Mouse (Mus musculus) liver, embryonic 14.5 days (tissue): ENCODE results near the gene Clic1. TPM values are rescaled to one million over a fixed set of nuclear protein-coding genes. Genes with fewer than 3 reads are reported as not detected.
A peak's percentile ranks its signal among the peaks of the same experiment; 100 is the strongest.

Experiments
- ATAC-seq: fragments of 200-750 bp; cut with Nextera tagmentation; 2 replicates; pipeline ENCODE4 v1.8.0; 2017; ENCODE audit warnings: moderate number of reproducible peaks, mild to moderate bottlenecking, moderate library complexity; ENCODE audit not compliant: insufficient read depth
- DNase-seq, 3 experiments: peaks; one replicate each; pipeline ENCODE4 v3.0.0-alpha.2; 2012 to 2013; ENCODE audit warnings: low read depth in 3 of 3, low spot score in 3 of 3
- H3K27ac ChIP-seq: fragments of 300-500 bp; sonication (generic); 2 replicates; pipeline ENCODE4 v1.5.1; 2014; ENCODE audit warnings: moderate library complexity, mild to moderate bottlenecking, control low read depth, inconsistent platforms
- H3K27me3 ChIP-seq: fragments of 300-500 bp; sonication (generic); 2 replicates; pipeline ENCODE4 v1.6.1; 2014; ENCODE audit warnings: mild to moderate bottlenecking, low read length, moderate library complexity; ENCODE audit not compliant: control insufficient read depth, insufficient read depth
- H3K36me3 ChIP-seq: fragments of 300-500 bp; sonication (generic); replicated peaks from 2 replicates; pipeline ENCODE4 v1.6.1; 2014; ENCODE audit warnings: low read depth; ENCODE audit not compliant: control insufficient read depth, insufficient read depth
- H3K4me1 ChIP-seq, 2 experiments: fragments of 200-500 bp in 1 of 2; fragments of 300-500 bp in 1 of 2; sonication (generic) in 1 of 2; replicated peaks; 2 replicates each; pipeline ENCODE4 v1.6.1; 2012 to 2014; ENCODE audit warnings: antibody characterized with exemption in 1 of 2, inconsistent platforms in 1 of 2, low read length in 1 of 2; ENCODE audit not compliant: control insufficient read depth in 2 of 2, insufficient read depth in 2 of 2
- H3K4me2 ChIP-seq: fragments of 300-500 bp; sonication (generic); 2 replicates; pipeline ENCODE4 v1.6.1; 2014; ENCODE audit warnings: low read depth, mild to moderate bottlenecking, control low read depth, moderate library complexity
- H3K4me3 ChIP-seq, 2 experiments: fragments of 200-500 bp in 1 of 2; fragments of 300-500 bp in 1 of 2; sonication (generic) in 1 of 2; 2 replicates each; pipeline ENCODE4 v1.5.1; 2012 to 2014; ENCODE audit warnings: low read depth in 2 of 2, low read length in 2 of 2, mild to moderate bottlenecking in 2 of 2, control low read depth in 1 of 2, inconsistent platforms in 1 of 2, moderate library complexity in 1 of 2; ENCODE audit not compliant: insufficient read depth in 1 of 2
- H3K9ac ChIP-seq: fragments of 300-500 bp; sonication (generic); replicated peaks from 2 replicates; pipeline ENCODE4 v1.6.1; 2014; ENCODE audit warnings: mild to moderate bottlenecking, control low read depth, moderate library complexity
- H3K9me3 ChIP-seq: fragments of 300-500 bp; sonication (generic); 2 replicates; pipeline ENCODE4 v1.6.1; 2016; ENCODE audit warnings: low read length, mixed read lengths; ENCODE audit not compliant: control insufficient read depth
- CTCF ChIP-seq: IDR thresholded peaks from 2 replicates; pipeline ENCODE4 v1.5.1; 2016; ENCODE audit warnings: antibody characterized with exemption, low read depth, control low read depth
- EP300 ChIP-seq: IDR thresholded peaks from 2 replicates; pipeline ENCODE4 v1.6.1; 2016; ENCODE audit warnings: antibody characterized with exemption, low read depth
- WGBS: fragments of 180-500 bp; shearing (Covaris S2); extraction: QIAGEN DNeasy Blood & Tissue Kit; methylation state at CpG from one replicate; pipeline ENCODE4 v1.1.7; 2014; ENCODE audit not compliant: insufficient replicate concordance; 5-methylcytosine and 5-hydroxymethylcytosine counted together
- polyA plus RNA-seq, 2 experiments: library from polyadenylated mRNA; depleted of rRNA in 1 of 2; stranded (reverse) in 1 of 2; unstranded in 1 of 2; fragments of >200 nt; fragmentation: Nextera tagmentation in 1 of 2; extraction: Ambion mirVana in 1 of 2; gene quantifications; 2 replicates each; pipeline versions ENCODE4 v1.2.1 to v1.2.3; 2012 to 2014

Gene Clic1
- polyA plus RNA-seq, 2 experiments = 38.1 to 78.0 TPM

GRCm38 (mm10) chr17:35104754-35105153 is 55.0 kb downstream of the Clic1 start:
- Histone ChIP-seq H3K36me3 (peaks cover 13% of the 10 kb centered on the region), H3K9me3 (no peaks in the 10 kb centered on the region), H3K9ac (peak overlapping the region; percentile 53), H3K4me1 (peaks cover 25 to 34% of the 10 kb centered on the region in 2 experiments), H3K27me3 (no peaks in the 10 kb centered on the region), H3K4me2 (peak overlapping the region; percentile 48), H3K27ac (peak overlapping the region; percentile 67), H3K4me3 (no peak overlapping the region)
- WGBS = 18% methylated on average over 6 of the region's 6 CpGs
- peak; percentile 74 to 79 (median 78) for DNase-seq
- peak; percentile 89 for ATAC-seq
- TF ChIP-seq CTCF (no peak), EP300 (peak; percentile 91)

DNA sequence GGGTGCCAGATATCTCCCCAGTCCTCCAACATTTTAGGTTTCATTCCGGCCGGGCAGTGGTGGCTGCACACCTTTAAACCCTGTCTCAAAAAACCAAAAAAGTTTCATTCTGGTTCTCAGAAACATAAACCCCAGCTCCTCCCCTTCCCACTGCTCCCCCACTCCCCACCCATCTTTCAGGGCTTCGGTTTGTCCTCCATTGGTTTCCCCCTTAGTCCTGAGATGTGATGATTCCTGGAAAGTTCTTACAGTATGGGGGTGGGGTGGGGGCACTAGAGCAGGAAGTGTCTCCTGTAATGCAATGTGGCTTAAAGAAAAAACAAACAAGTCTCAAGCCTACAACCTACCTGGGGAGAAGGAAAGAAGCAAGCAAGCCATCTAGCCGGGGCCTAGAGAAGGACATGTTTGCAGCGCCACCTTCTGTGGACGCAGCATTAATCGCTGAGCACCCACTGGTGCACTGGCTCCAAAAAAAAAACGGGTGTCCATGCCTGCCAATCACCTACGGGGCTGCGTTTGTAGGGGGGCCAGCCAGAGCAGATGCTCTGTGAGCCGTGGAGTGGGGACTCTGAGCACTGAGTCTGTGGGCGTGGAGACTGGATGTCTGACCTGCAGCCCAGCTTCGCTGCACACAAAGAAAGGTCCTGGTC is 56.1 kb downstream of the Clic1 start:
- Histone ChIP-seq H3K4me2 (peak overlapping the region; percentile 32; the same call in 1 of the 2 replicates), H3K36me3 (peaks cover 8% of the 10 kb centered on the region), H3K27me3 (no peaks in the 10 kb centered on the region), H3K4me3 (no peak overlapping the region), H3K4me1 (peaks cover 25 to 34% of the 10 kb centered on the region in 2 experiments), H3K9ac (peak overlapping the region; percentile 6; the same call in 1 of the 2 replicates), H3K9me3 (no peaks in the 10 kb centered on the region), H3K27ac (peak overlapping the region; percentile 67)
- WGBS = 21% methylated on average over 13 of the region's 13 CpGs
- ATAC-seq (no peak), DNase-seq (peak in 1 of 3 experiments; percentile 40)
- TF ChIP-seq CTCF (peak; percentile 87), EP300 (no peak)

- TF ChIP-seq CTCF = no peak
- no peak for TF ChIP-seq EP300
- Histone ChIP-seq H3K27ac (no peak overlapping the region), H3K4me2 (no peak overlapping the region), H3K4me1 (peaks cover 25 to 34% of the 10 kb centered on the region in 2 experiments), H3K9ac (no peak overlapping the region), H3K9me3 (no peaks in the 10 kb centered on the region), H3K27me3 (no peaks in the 10 kb centered on the region), H3K4me3 (no peak overlapping the region), H3K36me3 (peaks cover 3% of the 10 kb centered on the region)
- no peak for ATAC-seq
- DNase-seq = no peak
- 68% methylated on average over 3 of the region's 3 CpGs for WGBS
These were observed 56.8 kb downstream of the Clic1 start for GRCm38 (mm10) chr17:35106522-35106921.

GRCm38 (mm10) chr17:35108097-35108496 is 58.3 kb downstream of the Clic1 start, which contains the start of gene Ly6g5c:
Gene Ly6g5c, plus strand, starts transcription at chr17:35108279.
- Histone ChIP-seq H3K36me3 (no peaks in the 10 kb centered on the region), H3K9ac (no peak within 1 kb of the TSS), H3K4me3 (no peak within 1 kb of the TSS), H3K27me3 (no peaks in the 10 kb centered on the region), H3K27ac (no peak within 1 kb of the TSS), H3K4me2 (no peak within 1 kb of the TSS), H3K4me1 (peaks cover 25 to 32% of the 10 kb centered on the region in 2 experiments), H3K9me3 (no peaks in the 10 kb centered on the region)
- ATAC-seq (no peak), DNase-seq (no peak)
- 76% methylated on average over 6 of the region's 6 CpGs for WGBS
- TF ChIP-seq CTCF (no peak), EP300 (no peak)

Other genes starting within 250 kb of the Clic1 start
Only the 30 nearest of the 46 such genes appear.
- 28.5 and 29.7 TPM in 2 replicates for gene Ehmt2, start 151.5 kb upstream of the Clic1 start, polyA plus RNA-seq (2012; rRNA removed)
- 10.2 TPM in 2 replicates for gene Ehmt2, start 151.5 kb upstream of the Clic1 start, polyA plus RNA-seq (2014; fragmentation: Nextera tagmentation; extraction: Ambion mirVana)
- gene Slc44a4, start 135.5 kb upstream of the Clic1 start, polyA plus RNA-seq (2012; rRNA removed) = 1.0 and 1.6 TPM in 2 replicates
- gene Slc44a4, start 135.5 kb upstream of the Clic1 start, polyA plus RNA-seq (2014; fragmentation: Nextera tagmentation; extraction: Ambion mirVana) = 2.5 and 2.7 TPM in 2 replicates
- 9.7 and 11.0 TPM in 2 replicates for gene Neu1, start 118.7 kb upstream of the Clic1 start, polyA plus RNA-seq (2012; rRNA removed)
- gene Neu1, start 118.7 kb upstream of the Clic1 start, polyA plus RNA-seq (2014; fragmentation: Nextera tagmentation; extraction: Ambion mirVana) = 10.1 and 10.4 TPM in 2 replicates
- gene Hspa1b, start 90.7 kb upstream of the Clic1 start, polyA plus RNA-seq (2012; rRNA removed) = 1.5 and 3.5 TPM in 2 replicates
- not detected in 2 replicates for gene Hspa1b, start 90.7 kb upstream of the Clic1 start, polyA plus RNA-seq (2014; fragmentation: Nextera tagmentation; extraction: Ambion mirVana)
- gene Gm20481, start 80.1 kb upstream of the Clic1 start, polyA plus RNA-seq (2012; rRNA removed) = not detected in 2 replicates
- gene Gm20481, start 80.1 kb upstream of the Clic1 start, polyA plus RNA-seq (2014; fragmentation: Nextera tagmentation; extraction: Ambion mirVana) = not detected in 2 replicates
- gene Hspa1a, start 77.8 kb upstream of the Clic1 start, polyA plus RNA-seq (2012; rRNA removed) = 0.90 and 2.5 TPM in 2 replicates
- gene Hspa1a, start 77.8 kb upstream of the Clic1 start, polyA plus RNA-seq (2014; fragmentation: Nextera tagmentation; extraction: Ambion mirVana) = 0.38 and 0.41 TPM in 2 replicates
- 0.02 TPM in 1 of 2 replicates, not detected in the other for gene Hspa1l, start 77.3 kb upstream of the Clic1 start, polyA plus RNA-seq (2012; rRNA removed)
- gene Hspa1l, start 77.3 kb upstream of the Clic1 start, polyA plus RNA-seq (2014; fragmentation: Nextera tagmentation; extraction: Ambion mirVana) = 0.19 and 0.25 TPM in 2 replicates
- 81.5 and 121 TPM in 2 replicates for gene Lsm2, start 68.1 kb upstream of the Clic1 start, polyA plus RNA-seq (2012; rRNA removed)
- 122 and 132 TPM in 2 replicates for gene Lsm2, start 68.1 kb upstream of the Clic1 start, polyA plus RNA-seq (2014; fragmentation: Nextera tagmentation; extraction: Ambion mirVana)
- gene Vars, start 49.0 kb upstream of the Clic1 start, polyA plus RNA-seq (2012; rRNA removed) = 58.2 and 67.6 TPM in 2 replicates
- 61.7 and 77.3 TPM in 2 replicates for gene Vars, start 49.0 kb upstream of the Clic1 start, polyA plus RNA-seq (2014; fragmentation: Nextera tagmentation; extraction: Ambion mirVana)
- 0.12 and 0.18 TPM in 2 replicates for gene Vwa7, start 33.4 kb upstream of the Clic1 start, polyA plus RNA-seq (2012; rRNA removed)
- gene Vwa7, start 33.4 kb upstream of the Clic1 start, polyA plus RNA-seq (2014; fragmentation: Nextera tagmentation; extraction: Ambion mirVana) = 0.09 TPM in 1 of 2 replicates, not detected in the other
- gene Sapcd1, start 21.9 kb upstream of the Clic1 start, polyA plus RNA-seq (2012; rRNA removed) = 2.3 and 2.7 TPM in 2 replicates
- 2.5 and 2.7 TPM in 2 replicates for gene Sapcd1, start 21.9 kb upstream of the Clic1 start, polyA plus RNA-seq (2014; fragmentation: Nextera tagmentation; extraction: Ambion mirVana)
- 3.3 and 4.3 TPM in 2 replicates for gene Msh5, start 3.2 kb upstream of the Clic1 start, polyA plus RNA-seq (2012; rRNA removed)
- gene Msh5, start 3.2 kb upstream of the Clic1 start, polyA plus RNA-seq (2014; fragmentation: Nextera tagmentation; extraction: Ambion mirVana) = 2.3 and 2.9 TPM in 2 replicates
- gene Ddah2, start 9.1 kb downstream of the Clic1 start, polyA plus RNA-seq (2012; rRNA removed) = 12.0 and 12.3 TPM in 2 replicates
- gene Ddah2, start 9.1 kb downstream of the Clic1 start, polyA plus RNA-seq (2014; fragmentation: Nextera tagmentation; extraction: Ambion mirVana) = 16.1 and 17.3 TPM in 2 replicates
- 0.26 and 0.48 TPM in 2 replicates for gene Ly6g6c, start 15.4 kb downstream of the Clic1 start, polyA plus RNA-seq (2012; rRNA removed)
- 0.24 and 0.37 TPM in 2 replicates for gene Ly6g6c, start 15.4 kb downstream of the Clic1 start, polyA plus RNA-seq (2014; fragmentation: Nextera tagmentation; extraction: Ambion mirVana)
- gene Mpig6b, start 16.2 kb downstream of the Clic1 start, polyA plus RNA-seq (2012; rRNA removed) = 2.3 and 2.6 TPM in 2 replicates
- 4.0 and 6.6 TPM in 2 replicates for gene Mpig6b, start 16.2 kb downstream of the Clic1 start, polyA plus RNA-seq (2014; fragmentation: Nextera tagmentation; extraction: Ambion mirVana)
- gene Ly6g6e, start 26.9 kb downstream of the Clic1 start, polyA plus RNA-seq (2012; rRNA removed) = 0.08 and 0.32 TPM in 2 replicates
- gene Ly6g6e, start 26.9 kb downstream of the Clic1 start, polyA plus RNA-seq (2014; fragmentation: Nextera tagmentation; extraction: Ambion mirVana) = not detected in 2 replicates
- gene Ly6g6d, start 28.1 kb downstream of the Clic1 start, polyA plus RNA-seq (2012; rRNA removed) = 0.95 and 1.2 TPM in 2 replicates
- gene Ly6g6d, start 28.1 kb downstream of the Clic1 start, polyA plus RNA-seq (2014; fragmentation: Nextera tagmentation; extraction: Ambion mirVana) = 0.28 and 0.77 TPM in 2 replicates
- 4.1 and 5.1 TPM in 2 replicates for gene Ly6g6f, start 35.6 kb downstream of the Clic1 start, polyA plus RNA-seq (2012; rRNA removed)
- 5.0 and 6.3 TPM in 2 replicates for gene Ly6g6f, start 35.6 kb downstream of the Clic1 start, polyA plus RNA-seq (2014; fragmentation: Nextera tagmentation; extraction: Ambion mirVana)
- 29.1 and 30.0 TPM in 2 replicates for gene Abhd16a, start 39.3 kb downstream of the Clic1 start, polyA plus RNA-seq (2012; rRNA removed)
- 42.3 and 44.3 TPM in 2 replicates for gene Abhd16a, start 39.3 kb downstream of the Clic1 start, polyA plus RNA-seq (2014; fragmentation: Nextera tagmentation; extraction: Ambion mirVana)
- gene Ly6g5c, start 58.3 kb downstream of the Clic1 start, polyA plus RNA-seq (2012; rRNA removed) = not detected in 2 replicates
- gene Ly6g5c, start 58.3 kb downstream of the Clic1 start, polyA plus RNA-seq (2014; fragmentation: Nextera tagmentation; extraction: Ambion mirVana) = not detected in 2 replicates
- gene Ly6g5b, start 65.5 kb downstream of the Clic1 start, polyA plus RNA-seq (2012; rRNA removed) = 0.57 and 0.70 TPM in 2 replicates
- 0.27 TPM in 1 of 2 replicates, not detected in the other for gene Ly6g5b, start 65.5 kb downstream of the Clic1 start, polyA plus RNA-seq (2014; fragmentation: Nextera tagmentation; extraction: Ambion mirVana)
- 8.9 and 10.0 TPM in 2 replicates for gene Gpank1, start 71.5 kb downstream of the Clic1 start, polyA plus RNA-seq (2012; rRNA removed)
- 12.2 and 12.7 TPM in 2 replicates for gene Gpank1, start 71.5 kb downstream of the Clic1 start, polyA plus RNA-seq (2014; fragmentation: Nextera tagmentation; extraction: Ambion mirVana)
- gene Csnk2b, start 72.1 kb downstream of the Clic1 start, polyA plus RNA-seq (2012; rRNA removed) = 79.2 and 106 TPM in 2 replicates
- gene Csnk2b, start 72.1 kb downstream of the Clic1 start, polyA plus RNA-seq (2014; fragmentation: Nextera tagmentation; extraction: Ambion mirVana) = 127 and 142 TPM in 2 replicates
- 0.75 and 1.5 TPM in 2 replicates for gene D17H6S53E, start 76.4 kb downstream of the Clic1 start, polyA plus RNA-seq (2012; rRNA removed)
- gene D17H6S53E, start 76.4 kb downstream of the Clic1 start, polyA plus RNA-seq (2014; fragmentation: Nextera tagmentation; extraction: Ambion mirVana) = 1.3 and 1.5 TPM in 2 replicates
- gene Apom, start 82.1 kb downstream of the Clic1 start, polyA plus RNA-seq (2012; rRNA removed) = 285 and 317 TPM in 2 replicates
- gene Apom, start 82.1 kb downstream of the Clic1 start, polyA plus RNA-seq (2014; fragmentation: Nextera tagmentation; extraction: Ambion mirVana) = 750 and 763 TPM in 2 replicates
- gene Bag6, start 85.2 kb downstream of the Clic1 start, polyA plus RNA-seq (2012; rRNA removed) = 45.7 and 48.1 TPM in 2 replicates
- 22.9 and 30.5 TPM in 2 replicates for gene Bag6, start 85.2 kb downstream of the Clic1 start, polyA plus RNA-seq (2014; fragmentation: Nextera tagmentation; extraction: Ambion mirVana)
- gene Prrc2a, start 114.9 kb downstream of the Clic1 start, polyA plus RNA-seq (2012; rRNA removed) = 61.4 and 67.5 TPM in 2 replicates
- 33.4 and 46.0 TPM in 2 replicates for gene Prrc2a, start 114.9 kb downstream of the Clic1 start, polyA plus RNA-seq (2014; fragmentation: Nextera tagmentation; extraction: Ambion mirVana)
- 3.1 and 8.1 TPM in 2 replicates for gene Aif1, start 126.1 kb downstream of the Clic1 start, polyA plus RNA-seq (2012; rRNA removed)
- 18.6 and 20.7 TPM in 2 replicates for gene Aif1, start 126.1 kb downstream of the Clic1 start, polyA plus RNA-seq (2014; fragmentation: Nextera tagmentation; extraction: Ambion mirVana)
- 25.6 and 37.4 TPM in 2 replicates for gene Lst1, start 138.5 kb downstream of the Clic1 start, polyA plus RNA-seq (2012; rRNA removed)
- 32.8 and 37.7 TPM in 2 replicates for gene Lst1, start 138.5 kb downstream of the Clic1 start, polyA plus RNA-seq (2014; fragmentation: Nextera tagmentation; extraction: Ambion mirVana)
- gene Ltb, start 144.5 kb downstream of the Clic1 start, polyA plus RNA-seq (2012; rRNA removed) = 0.47 and 0.70 TPM in 2 replicates
- gene Ltb, start 144.5 kb downstream of the Clic1 start, polyA plus RNA-seq (2014; fragmentation: Nextera tagmentation; extraction: Ambion mirVana) = 0.28 and 0.64 TPM in 2 replicates